Comparison of ENCODE assay signal across 26 mouse cellular contexts in genomic region chr5:49662096-49662495, GRCm38 (mm10).
A peak's percentile ranks its signal among the peaks of the same experiment; 100 is the strongest.
DNase-seq lines count a peak whose midpoint lies in the region; ATAC-seq and TF ChIP-seq lines count a peak whose summit lies in the region.
"Had no signal": no experiment of that assay in that cellular context is flagged by ENCODE, and none has a peak within 500 bp of the region (broad histone marks: within the 10 kb centered on the region; RNA-seq: fewer than 3 reads in every experiment).

No protein-coding gene starts in this region.

- no peak overlapping the region for H3K4me3 ChIP-seq in cerebellum, adult 2 months (replicated peaks; ENCODE audit: insufficient read depth, low read depth, low read length)
- H3K4me3 ChIP-seq in hindbrain, embryonic 11.5 days (ENCODE audit: low read depth, low read length): no peak overlapping the region
- H3K4me3 ChIP-seq in kidney, embryonic 16.5 days (ENCODE audit: low read length): no peak overlapping the region
- H3K4me3 ChIP-seq: forebrain, embryonic 10.5 days; forebrain, embryonic 13.5 days; heart, embryonic 12.5 days; heart, embryonic 15.5 days; hindbrain, embryonic 10.5 days had no signal

- no peak overlapping the region for H3K4me2 ChIP-seq in hindbrain, embryonic 11.5 days (replicated peaks; ENCODE audit: low read depth, low read length)
- H3K4me2 ChIP-seq in kidney, embryonic 16.5 days (replicated peaks; ENCODE audit: low read depth, low read length): no peak overlapping the region
- H3K4me2 ChIP-seq: forebrain, embryonic 13.5 days; heart, embryonic 12.5 days; heart, embryonic 15.5 days; hindbrain, embryonic 14.5 days had no signal

- TF ChIP-seq CTCF in cerebellum, adult 2 months (IDR thresholded peaks at IDR 0.05; ENCODE audit: borderline replicate concordance, insufficient read depth, low read depth, low read length): no peak

- no peak overlapping the region for H3K27ac ChIP-seq in cerebellum, adult 2 months (ENCODE audit: insufficient read depth, low read length)
- H3K27ac ChIP-seq in hindbrain, embryonic 11.5 days (ENCODE audit: low read depth, low read length): no peak overlapping the region
- no peak overlapping the region for H3K27ac ChIP-seq in kidney, embryonic 16.5 days (ENCODE audit: low read length)
- H3K27ac ChIP-seq: forebrain, embryonic 10.5 days; forebrain, embryonic 13.5 days; heart, embryonic 15.5 days; hindbrain, embryonic 10.5 days; hindbrain, embryonic 14.5 days; hindbrain, postnatal 0 days had no signal

- ATAC-seq in cerebellum, adult (ENCODE audit: insufficient number of reproducible peaks, low FRiP score, low TSS enrichment): peak; percentile 77
- ATAC-seq in hindbrain, embryonic 11.5 days (ENCODE audit: low FRiP score): no peak
- no peak for ATAC-seq in kidney, embryonic 16.5 days (ENCODE audit: low FRiP score, low TSS enrichment)
- ATAC-seq: activated CD4-positive, CD25-positive, alpha-beta regulatory T cell, adult 4 months; forebrain, embryonic 13.5 days; forebrain, embryonic 16.5 days; hindbrain, postnatal 0 days; inflammation-experienced regulatory T-cells, adult 6 months; intestine, embryonic 16.5 days had no signal

- no peaks in the 10 kb centered on the region for H3K36me3 ChIP-seq in hindbrain, embryonic 11.5 days (ENCODE audit: control insufficient read depth, insufficient read depth, low read length)
- H3K36me3 ChIP-seq in kidney, embryonic 16.5 days (ENCODE audit: insufficient read depth, low read length): no peaks in the 10 kb centered on the region
- H3K36me3 ChIP-seq: forebrain, embryonic 10.5 days; heart, embryonic 12.5 days; heart, embryonic 15.5 days; hindbrain, embryonic 10.5 days had no signal

- H3K4me1 ChIP-seq in cerebellum, adult 2 months (ENCODE audit: control insufficient read depth, insufficient read depth, low read length): peaks cover 13% of the 10 kb centered on the region; the same call in 1 of the 2 replicates
- H3K4me1 ChIP-seq in hindbrain, embryonic 11.5 days (replicated peaks; ENCODE audit: control insufficient read depth, insufficient read depth, low read length): no peaks in the 10 kb centered on the region
- H3K4me1 ChIP-seq in kidney, embryonic 16.5 days (ENCODE audit: insufficient read depth, low read length): no peaks in the 10 kb centered on the region
- H3K4me1 ChIP-seq: forebrain, embryonic 10.5 days; forebrain, embryonic 13.5 days; heart, embryonic 12.5 days; heart, embryonic 15.5 days; hindbrain, embryonic 10.5 days had no signal

- no peaks in the 10 kb centered on the region for H3K27me3 ChIP-seq in cerebellum, adult 2 months (ENCODE audit: control insufficient read depth, insufficient read depth, low read length)
- no peaks in the 10 kb centered on the region for H3K27me3 ChIP-seq in hindbrain, embryonic 11.5 days (ENCODE audit: control insufficient read depth, insufficient read depth, low read length)
- no peaks in the 10 kb centered on the region for H3K27me3 ChIP-seq in kidney, embryonic 16.5 days (ENCODE audit: insufficient read depth, low read length)
- H3K27me3 ChIP-seq: forebrain, embryonic 13.5 days; heart, embryonic 12.5 days; heart, embryonic 15.5 days had no signal

- TF ChIP-seq POLR2A in cerebellum, adult 2 months (IDR thresholded peaks at IDR 0.05; ENCODE audit: borderline replicate concordance, insufficient read depth, low read length): no peak

- 7% methylated on average over 3 of the region's 3 CpGs for WGBS in cerebellum, adult 2 months
- 76% methylated on average over 3 of the region's 3 CpGs for WGBS in hindbrain, embryonic 11.5 days
- WGBS in kidney, embryonic 16.5 days: 68% methylated on average over 3 of the region's 3 CpGs

- no peaks in the 10 kb centered on the region for H3K9me3 ChIP-seq in hindbrain, embryonic 11.5 days (ENCODE audit: control insufficient read depth, low read length)
- H3K9me3 ChIP-seq in kidney, embryonic 16.5 days (ENCODE audit: low read length): no peaks in the 10 kb centered on the region
- H3K9me3 ChIP-seq: forebrain, embryonic 10.5 days; forebrain, embryonic 13.5 days; heart, embryonic 12.5 days; heart, embryonic 15.5 days; hindbrain, embryonic 10.5 days had no signal

- DNase-seq in cerebellum, postnatal 4 days (ENCODE audit: low spot score in 2 of 2): no peak
- DNase-seq in cerebellum, adult 2 months: peak; percentile 62 to 89
- peak; percentile 83 for DNase-seq in cerebellum, adult 9-11 months
- DNase-seq in cerebellum, postnatal 36 days: peak; percentile 51 to 62
- no peak for DNase-seq in hindbrain, embryonic 11.5 days (ENCODE audit: low spot score)
- no peak for DNase-seq in testis, postnatal 14 days (ENCODE audit: low spot score)
- DNase-seq: adrenal gland, adult 8-10 months; adrenal gland, postnatal 25 days; gastrocnemius, postnatal 25 days; heart, adult 18-20 months; heart, postnatal 10 days; heart, postnatal 36 days; kidney, adult 18-20 months had no signal

- no peak overlapping the region for H3K9ac ChIP-seq in hindbrain, embryonic 11.5 days (ENCODE audit: low read depth, low read length)
- no peak overlapping the region for H3K9ac ChIP-seq in kidney, embryonic 16.5 days (replicated peaks; ENCODE audit: low read length)
- H3K9ac ChIP-seq: forebrain, embryonic 13.5 days; heart, embryonic 12.5 days; heart, embryonic 15.5 days; hindbrain, embryonic 14.5 days had no signal

Comparison
In these comparisons a context has a peak if more than half of its experiments do, and no peak if none do; other contexts are left out.
1. DNase-seq: peak in cerebellum, adult 2 months (2 of 2), cerebellum, adult 9-11 months (single experiment) and cerebellum, postnatal 36 days (2 of 2); none in cerebellum, postnatal 4 days (0 of 2), hindbrain, embryonic 11.5 days (single experiment) and testis, postnatal 14 days (single experiment).